Mouse (Mus musculus): ENCODE data around the gene Olfr166. TPM values are rescaled to one million over a fixed set of nuclear protein-coding genes. Genes with fewer than 3 reads are reported as not detected.

The Olfr166 gene
- polyA plus RNA-seq (2012; rRNA removed; ENCODE audit: low replicate concordance): not detected in 2 replicates

GRCm38 (mm10) chr16:19483394-19483793 is at the start of gene Olfr166:
Gene Olfr166, plus strand, starts transcription at chr16:19483694.

GRCm38 (mm10) chr16:19522166-19522565 is 38.7 kb downstream of the Olfr166 start, which contains the start of gene Olfr167:
Gene Olfr167, minus strand, starts transcription at chr16:19522266.

GRCm38 (mm10) chr16:19535455-19535854 is 52.0 kb downstream of the Olfr166 start, which contains the start of gene Olfr168:
Gene Olfr168, minus strand, starts transcription at chr16:19535555.

Other genes with a start within 250 kb of the Olfr166 start
- not detected in 2 replicates for gene Olfr164, start 169.6 kb upstream of the Olfr166 start, polyA plus RNA-seq (2012; rRNA removed; ENCODE audit: low replicate concordance)
- not detected in 2 replicates for gene Olfr165, start 60.6 kb upstream of the Olfr166 start, polyA plus RNA-seq (2012; rRNA removed; ENCODE audit: low replicate concordance)
- not detected in 2 replicates for gene Olfr167, start 38.6 kb downstream of the Olfr166 start, polyA plus RNA-seq (2012; rRNA removed; ENCODE audit: low replicate concordance)
- not detected in 2 replicates for gene Olfr168, start 51.9 kb downstream of the Olfr166 start, polyA plus RNA-seq (2012; rRNA removed; ENCODE audit: low replicate concordance)
- not detected in 2 replicates for gene Olfr169, start 88.1 kb downstream of the Olfr166 start, polyA plus RNA-seq (2012; rRNA removed; ENCODE audit: low replicate concordance)
- gene Olfr170, start 128.2 kb downstream of the Olfr166 start, polyA plus RNA-seq (2012; rRNA removed; ENCODE audit: low replicate concordance): not detected in 2 replicates
- gene Olfr171, start 146.2 kb downstream of the Olfr166 start, polyA plus RNA-seq (2012; rRNA removed; ENCODE audit: low replicate concordance): not detected in 2 replicates
- gene Lamp3, start 222.7 kb downstream of the Olfr166 start, polyA plus RNA-seq (2012; rRNA removed; ENCODE audit: low replicate concordance): not detected in 2 replicates

All from subcutaneous adipose tissue, adult 2 months (tissue).